Mouse (Mus musculus): Measurements from ENCODE around the gene Serpina7. TPM values are rescaled to one million over a fixed set of nuclear protein-coding genes. Genes with fewer than 3 reads are reported as not detected.

Serpina7 gene
- polyA plus RNA-seq, 1 experiment from 2014 or later, result not detected

DNA sequence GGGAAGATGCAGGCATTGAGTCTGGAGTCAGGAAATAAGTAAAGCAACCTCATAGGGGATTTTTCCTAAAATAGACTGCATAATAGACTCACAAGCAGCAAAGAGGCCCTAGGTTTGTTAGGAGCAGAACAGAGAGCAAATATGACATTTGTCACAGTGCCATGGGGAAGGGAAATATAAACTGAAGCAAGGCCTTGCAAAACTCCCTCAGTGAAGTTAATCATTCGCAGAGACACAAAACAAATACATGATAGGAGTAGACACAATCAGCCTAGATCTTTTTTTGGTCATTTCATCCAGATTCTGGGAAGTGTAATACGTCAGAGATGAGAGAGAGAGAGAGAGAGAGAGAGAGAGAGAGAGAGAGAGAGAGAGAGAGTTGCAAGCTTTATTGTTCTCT is 45.7 kb downstream of the Serpina7 start:
- no peak overlapping the region for H3K4me2 ChIP-seq (ENCODE audit: low read length)
- ATAC-seq, result no peak
- no peaks in the 10 kb centered on the region for H3K27me3 ChIP-seq (ENCODE audit: control insufficient read depth, insufficient read depth, low read depth, low read length)
- no peaks in the 10 kb centered on the region for H3K36me3 ChIP-seq (ENCODE audit: control insufficient read depth, insufficient read depth, low read length)
- no peak overlapping the region for H3K9ac ChIP-seq (ENCODE audit: low read depth, low read length)
- H3K4me1 ChIP-seq (ENCODE audit: control insufficient read depth, insufficient read depth, low read length), result no peaks in the 10 kb centered on the region
- WGBS, result 71% methylated on average over 2 of the region's 2 CpGs
- H3K9me3 ChIP-seq (replicated peaks; ENCODE audit: control insufficient read depth, low read length, poor library complexity, severe bottlenecking), result no peaks in the 10 kb centered on the region
- H3K27ac ChIP-seq (ENCODE audit: low read length), result no peak overlapping the region
- H3K4me3 ChIP-seq (ENCODE audit: low read depth, low read length), result no peak overlapping the region

DNA sequence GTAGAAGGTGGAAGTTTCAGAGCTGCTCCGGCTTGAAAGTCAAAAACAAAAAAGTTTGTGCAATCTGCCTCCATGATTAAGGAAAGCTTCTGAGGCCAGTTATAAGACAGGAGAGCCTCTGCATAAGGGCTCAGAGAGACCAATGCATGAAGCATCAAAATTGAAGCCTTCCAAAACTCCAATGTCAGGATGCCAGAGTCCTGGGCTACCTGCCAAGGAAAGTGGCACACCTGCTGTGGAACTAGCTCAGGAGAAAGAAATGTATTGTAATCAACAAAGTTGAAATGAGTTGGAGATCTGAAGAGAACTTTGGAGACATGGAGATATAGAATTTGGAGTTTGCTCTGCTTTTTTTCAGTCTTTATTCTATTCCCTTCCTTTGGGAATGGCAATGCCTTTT is 47.4 kb downstream of the Serpina7 start:
- no peaks in the 10 kb centered on the region for H3K27me3 ChIP-seq (ENCODE audit: control insufficient read depth, insufficient read depth, low read depth, low read length)
- H3K27ac ChIP-seq (ENCODE audit: low read length), result no peak overlapping the region
- H3K4me2 ChIP-seq (ENCODE audit: low read length), result no peak overlapping the region
- H3K36me3 ChIP-seq (ENCODE audit: control insufficient read depth, insufficient read depth, low read length), result no peaks in the 10 kb centered on the region
- H3K9me3 ChIP-seq (replicated peaks; ENCODE audit: control insufficient read depth, low read length, poor library complexity, severe bottlenecking), result no peaks in the 10 kb centered on the region
- no peak for ATAC-seq
- no peak overlapping the region for H3K9ac ChIP-seq (ENCODE audit: low read depth, low read length)
- no peak overlapping the region for H3K4me3 ChIP-seq (ENCODE audit: low read depth, low read length)
- 84% methylated on average over 1 of the region's 1 CpGs for WGBS
- no peaks in the 10 kb centered on the region for H3K4me1 ChIP-seq (ENCODE audit: control insufficient read depth, insufficient read depth, low read length)

Other genes with a start within 250 kb of the Serpina7 start
- gene Nrk, start 170.8 kb downstream of the Serpina7 start, polyA plus RNA-seq (2015; fragmentation: Nextera tagmentation; extraction: Ambion mirVana), result 0.68 and 0.93 TPM in 2 replicates
- gene 4930513O06Rik, start 1.0 kb upstream of the Serpina7 start, polyA plus RNA-seq (2015; fragmentation: Nextera tagmentation; extraction: Ambion mirVana), result not detected in 2 replicates
- gene 4933428M09Rik, start 94.0 kb upstream of the Serpina7 start, polyA plus RNA-seq (2015; fragmentation: Nextera tagmentation; extraction: Ambion mirVana), result not detected in 2 replicates
- 9.7 and 10.4 TPM in 2 replicates for gene Mum1l1, start 124.8 kb upstream of the Serpina7 start, polyA plus RNA-seq (2015; fragmentation: Nextera tagmentation; extraction: Ambion mirVana)
- not detected in 2 replicates for gene Trap1a, start 248.4 kb upstream of the Serpina7 start, polyA plus RNA-seq (2015; fragmentation: Nextera tagmentation; extraction: Ambion mirVana)

Measured in midbrain, embryonic 16.5 days (tissue).